Mouse (Mus musculus): ENCODE results near the gene Cd59a. TPM values are rescaled to one million over a fixed set of nuclear protein-coding genes. Genes with fewer than 3 reads are reported as not detected.
"Not testable (repeated sequence)": the region's sequence is repeated elsewhere in the genome, so short reads cannot be mapped to it uniquely, and the experiment has no call there.

Cd59a gene
- polyA plus RNA-seq, 1 experiment from 2014 or later, result 31.7 TPM

DNA sequence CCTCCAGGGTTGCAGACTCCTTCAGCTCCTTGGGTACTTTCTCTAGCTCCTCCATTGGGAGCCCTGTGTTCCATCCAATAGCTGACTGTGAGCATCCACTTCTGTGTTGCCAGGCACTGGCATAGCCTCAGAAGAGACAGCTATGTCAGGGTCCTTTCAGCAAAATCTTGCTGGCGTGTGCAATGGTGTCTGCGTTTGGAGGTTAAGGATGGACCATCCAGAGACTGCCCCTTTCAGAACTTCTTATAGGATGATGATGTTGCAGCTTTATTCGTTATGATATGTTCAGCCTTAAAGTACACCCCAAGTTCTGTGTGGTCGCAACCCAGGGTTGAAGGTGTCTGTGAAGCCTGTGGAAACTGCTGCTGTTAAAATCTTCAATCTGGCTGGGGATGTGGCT lies 1.8 kb downstream of the Cd59a start:
- H3K4me3 ChIP-seq (ENCODE audit: low read depth, low read length); H3K4me1 ChIP-seq (replicated peaks; ENCODE audit: control insufficient read depth, insufficient read depth, low read length); H3K4me2 ChIP-seq (replicated peaks; ENCODE audit: low read depth, low read length); H3K9me3 ChIP-seq (ENCODE audit: control insufficient read depth, low read length); DNase-seq (ENCODE audit: low spot score); ATAC-seq (ENCODE audit: low FRiP score); H3K27ac ChIP-seq (ENCODE audit: low read depth, low read length); H3K9ac ChIP-seq (ENCODE audit: low read depth, low read length); H3K36me3 ChIP-seq (ENCODE audit: control insufficient read depth, insufficient read depth, low read length); H3K27me3 ChIP-seq (ENCODE audit: control insufficient read depth, insufficient read depth, low read length): not testable (repeated sequence)
- WGBS, result 91% methylated on average over 4 of the region's 4 CpGs

DNA sequence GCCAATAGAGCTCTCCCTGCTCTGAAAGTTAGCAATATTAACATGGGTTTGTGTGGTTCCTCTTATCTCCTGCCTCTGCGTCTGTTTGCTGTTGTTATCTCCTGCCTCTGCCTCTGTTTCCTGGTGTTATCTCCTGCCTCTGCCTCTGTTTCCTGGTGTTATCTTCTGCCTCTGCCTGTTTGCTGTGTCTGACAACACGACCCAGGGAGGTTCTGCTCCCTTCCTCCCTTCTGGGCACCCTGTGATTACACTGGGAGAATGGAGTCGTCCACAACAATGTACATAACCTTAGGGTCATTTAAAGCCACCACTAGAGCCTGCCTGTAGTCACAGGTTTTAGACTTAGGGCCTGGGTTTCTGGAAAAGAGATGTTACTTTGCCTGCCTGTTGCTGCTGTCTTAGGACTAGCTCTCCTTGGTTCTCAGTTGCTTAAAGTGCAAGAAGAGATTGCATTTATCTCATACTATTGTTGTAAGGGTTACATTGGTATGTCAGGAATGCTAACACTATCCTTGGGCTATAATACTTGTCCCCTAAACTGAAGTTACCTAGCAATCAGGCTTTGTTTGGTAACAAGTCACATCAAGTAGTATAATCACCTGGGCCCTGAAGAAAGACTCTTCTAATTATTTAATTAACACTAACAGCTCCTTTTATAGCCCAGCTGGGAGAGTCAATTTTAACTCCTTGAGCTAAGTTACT lies 3.1 kb downstream of the Cd59a start:
- no peaks in the 10 kb centered on the region for H3K36me3 ChIP-seq (ENCODE audit: control insufficient read depth, insufficient read depth, low read length)
- H3K27me3 ChIP-seq (ENCODE audit: control insufficient read depth, insufficient read depth, low read length), result no peaks in the 10 kb centered on the region
- H3K9me3 ChIP-seq (ENCODE audit: control insufficient read depth, low read length), result no peaks in the 10 kb centered on the region
- H3K27ac ChIP-seq (ENCODE audit: low read depth, low read length), result no peak overlapping the region
- H3K9ac ChIP-seq (ENCODE audit: low read depth, low read length), result no peak overlapping the region
- no peak overlapping the region for H3K4me3 ChIP-seq (ENCODE audit: low read depth, low read length)
- DNase-seq (ENCODE audit: low spot score), result no peak
- peaks cover 5% of the 10 kb centered on the region; the same call in 1 of the 2 replicates for H3K4me1 ChIP-seq (replicated peaks; ENCODE audit: control insufficient read depth, insufficient read depth, low read length)
- ATAC-seq (ENCODE audit: low FRiP score), result no peak
- WGBS, result 47% methylated on average over 3 of the region's 3 CpGs
- H3K4me2 ChIP-seq (replicated peaks; ENCODE audit: low read depth, low read length), result no peak overlapping the region

DNA sequence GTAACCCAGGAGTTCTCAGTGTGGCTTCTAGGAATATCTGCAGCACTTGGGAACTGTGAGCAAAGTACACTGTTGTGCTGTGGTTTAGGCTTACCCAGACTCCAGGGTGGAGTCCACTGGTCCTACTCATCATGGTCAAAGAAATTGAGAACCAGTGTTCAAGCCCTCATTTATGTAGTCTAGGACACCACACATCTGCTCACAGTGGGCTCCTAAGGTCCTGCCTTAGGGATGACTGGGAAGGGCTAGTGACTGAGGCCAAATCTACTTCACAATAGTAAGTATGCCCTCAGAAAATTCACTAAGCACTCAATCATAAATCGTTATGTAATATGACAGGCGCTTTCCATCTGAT lies 3.6 kb downstream of the Cd59a start:
- Histone ChIP-seq H3K9ac (ENCODE audit: low read depth, low read length) (no peak overlapping the region), H3K36me3 (ENCODE audit: control insufficient read depth, insufficient read depth, low read length) (no peaks in the 10 kb centered on the region), H3K4me3 (ENCODE audit: low read depth, low read length) (no peak overlapping the region), H3K9me3 (ENCODE audit: control insufficient read depth, low read length) (no peaks in the 10 kb centered on the region), H3K27me3 (ENCODE audit: control insufficient read depth, insufficient read depth, low read length) (no peaks in the 10 kb centered on the region), H3K27ac (ENCODE audit: low read depth, low read length) (no peak overlapping the region), H3K4me2 (replicated peaks; ENCODE audit: low read depth, low read length) (no peak overlapping the region), H3K4me1 (replicated peaks; ENCODE audit: control insufficient read depth, insufficient read depth, low read length) (peaks cover 5% of the 10 kb centered on the region; the same call in 1 of the 2 replicates)
- ATAC-seq (ENCODE audit: low FRiP score), result no peak
- DNase-seq (ENCODE audit: low spot score), result no peak
- 96% methylated on average over 2 of the region's 2 CpGs for WGBS

DNA sequence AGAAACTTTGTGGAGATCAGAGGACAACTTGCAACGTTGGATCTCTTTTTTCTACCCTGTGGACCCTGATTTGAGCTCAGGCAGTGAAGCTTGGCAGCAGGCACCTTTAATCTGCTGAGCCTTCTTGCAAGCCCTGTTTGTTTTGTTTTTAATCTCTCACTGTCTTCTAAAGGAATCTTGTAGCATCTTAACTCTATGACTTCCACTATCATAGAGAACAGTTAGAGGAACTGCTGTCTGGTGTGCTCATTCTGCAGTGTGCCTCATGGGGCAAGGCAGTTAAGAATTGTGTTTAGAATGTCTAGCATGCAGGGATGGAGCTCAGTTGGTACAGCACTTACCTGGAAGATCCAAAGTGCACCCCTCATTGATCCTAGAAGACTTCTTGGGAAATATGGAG lies 4.3 kb downstream of the Cd59a start:
- Histone ChIP-seq H3K36me3 (ENCODE audit: control insufficient read depth, insufficient read depth, low read length) (no peaks in the 10 kb centered on the region), H3K4me3 (ENCODE audit: low read depth, low read length) (no peak overlapping the region), H3K27ac (ENCODE audit: low read depth, low read length) (no peak overlapping the region), H3K9ac (ENCODE audit: low read depth, low read length) (no peak overlapping the region), H3K4me1 (replicated peaks; ENCODE audit: control insufficient read depth, insufficient read depth, low read length) (peaks cover 5% of the 10 kb centered on the region; the same call in 1 of the 2 replicates), H3K4me2 (replicated peaks; ENCODE audit: low read depth, low read length) (no peak overlapping the region), H3K27me3 (ENCODE audit: control insufficient read depth, insufficient read depth, low read length) (no peaks in the 10 kb centered on the region), H3K9me3 (ENCODE audit: control insufficient read depth, low read length) (no peaks in the 10 kb centered on the region)
- WGBS, result 55% methylated on average over 1 of the region's 1 CpGs
- no peak for DNase-seq (ENCODE audit: low spot score)
- ATAC-seq (ENCODE audit: low FRiP score), result no peak

DNA sequence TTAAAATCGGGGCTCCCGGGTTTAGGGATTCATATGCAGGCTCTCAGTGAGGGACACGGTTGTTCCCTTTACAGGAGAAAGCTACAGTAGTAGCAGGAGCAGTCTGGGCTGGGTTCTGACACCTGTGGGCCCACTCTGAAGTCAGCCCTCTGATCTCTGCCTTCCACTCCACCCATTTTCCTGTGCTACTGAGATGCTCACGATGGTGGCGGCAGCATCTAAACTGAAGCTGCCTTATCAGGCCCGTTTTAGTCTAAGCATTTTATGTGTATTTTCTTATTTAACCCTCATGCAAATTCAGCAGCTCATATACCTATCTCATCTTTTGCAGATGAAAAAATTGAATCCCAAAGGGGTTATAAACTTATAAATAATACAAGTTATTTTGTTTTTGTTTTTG lies 9.2 kb downstream of the Cd59a start:
- Histone ChIP-seq H3K27me3 (ENCODE audit: control insufficient read depth, insufficient read depth, low read length) (no peaks in the 10 kb centered on the region), H3K36me3 (ENCODE audit: control insufficient read depth, insufficient read depth, low read length) (no peaks in the 10 kb centered on the region), H3K9ac (ENCODE audit: low read depth, low read length) (no peak overlapping the region), H3K4me3 (ENCODE audit: low read depth, low read length) (no peak overlapping the region), H3K4me1 (replicated peaks; ENCODE audit: control insufficient read depth, insufficient read depth, low read length) (no peaks in the 10 kb centered on the region), H3K27ac (ENCODE audit: low read depth, low read length) (no peak overlapping the region), H3K4me2 (replicated peaks; ENCODE audit: low read depth, low read length) (no peak overlapping the region), H3K9me3 (ENCODE audit: control insufficient read depth, low read length) (no peaks in the 10 kb centered on the region)
- WGBS, result 88% methylated on average over 6 of the region's 6 CpGs
- no peak for DNase-seq (ENCODE audit: low spot score)
- no peak for ATAC-seq (ENCODE audit: low FRiP score)

DNA sequence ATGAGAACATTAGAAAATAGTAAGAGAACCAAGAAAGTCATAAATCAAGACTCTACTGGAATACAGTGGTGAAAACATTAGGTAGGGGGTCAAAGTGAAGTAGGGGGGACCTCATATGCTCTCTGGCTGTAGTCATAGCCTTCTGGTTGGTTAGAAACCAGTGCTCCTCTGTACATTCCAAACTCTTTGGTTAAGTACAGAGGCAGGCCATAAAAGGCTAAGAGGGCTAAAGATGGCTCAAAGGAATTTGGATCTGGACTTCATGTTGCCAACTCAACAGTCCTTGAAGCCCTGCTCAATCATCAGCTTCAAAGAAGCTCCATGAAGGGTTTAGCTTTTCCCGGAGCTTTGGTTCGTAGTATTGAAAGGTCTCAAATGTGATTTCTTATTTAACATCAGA lies 13.4 kb downstream of the Cd59a start:
- WGBS, result 90% methylated on average over 2 of the region's 2 CpGs
- not testable (repeated sequence) for H3K4me3 ChIP-seq (ENCODE audit: low read depth, low read length); H3K27me3 ChIP-seq (ENCODE audit: control insufficient read depth, insufficient read depth, low read length); H3K9ac ChIP-seq (ENCODE audit: low read depth, low read length); DNase-seq (ENCODE audit: low spot score); H3K36me3 ChIP-seq (ENCODE audit: control insufficient read depth, insufficient read depth, low read length); ATAC-seq (ENCODE audit: low FRiP score); H3K4me2 ChIP-seq (replicated peaks; ENCODE audit: low read depth, low read length); H3K9me3 ChIP-seq (ENCODE audit: control insufficient read depth, low read length); H3K27ac ChIP-seq (ENCODE audit: low read depth, low read length); H3K4me1 ChIP-seq (replicated peaks; ENCODE audit: control insufficient read depth, insufficient read depth, low read length)

DNA sequence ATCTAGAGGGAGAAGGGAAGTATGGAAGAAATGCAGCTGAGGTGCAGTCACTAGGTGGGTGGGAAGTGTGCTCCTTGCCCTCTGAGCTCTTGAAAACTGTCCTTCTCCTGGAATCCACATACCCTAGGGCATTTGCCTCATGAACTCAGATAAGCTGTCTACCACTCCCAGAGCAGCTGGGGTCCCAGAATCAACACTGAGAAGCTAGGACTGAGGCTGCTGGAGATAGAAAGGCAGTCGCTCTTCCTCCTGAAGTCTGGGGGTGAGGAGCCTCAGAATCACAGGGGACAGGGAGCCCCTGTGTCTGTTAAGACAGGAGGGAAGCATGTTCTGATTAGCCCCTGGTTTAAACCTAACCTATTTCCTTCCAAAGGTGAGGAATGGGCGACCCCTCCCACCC lies 13.9 kb downstream of the Cd59a start:
- Histone ChIP-seq H3K4me3 (ENCODE audit: low read depth, low read length) (no peak overlapping the region), H3K9ac (ENCODE audit: low read depth, low read length) (no peak overlapping the region), H3K4me2 (replicated peaks; ENCODE audit: low read depth, low read length) (no peak overlapping the region), H3K27me3 (ENCODE audit: control insufficient read depth, insufficient read depth, low read length) (no peaks in the 10 kb centered on the region), H3K27ac (ENCODE audit: low read depth, low read length) (no peak overlapping the region), H3K36me3 (ENCODE audit: control insufficient read depth, insufficient read depth, low read length) (no peaks in the 10 kb centered on the region), H3K4me1 (replicated peaks; ENCODE audit: control insufficient read depth, insufficient read depth, low read length) (no peaks in the 10 kb centered on the region), H3K9me3 (ENCODE audit: control insufficient read depth, low read length) (no peaks in the 10 kb centered on the region)
- DNase-seq (ENCODE audit: low spot score) (no peak), ATAC-seq (ENCODE audit: low FRiP score) (no peak)
- 65% methylated on average over 2 of the region's 2 CpGs for WGBS

DNA sequence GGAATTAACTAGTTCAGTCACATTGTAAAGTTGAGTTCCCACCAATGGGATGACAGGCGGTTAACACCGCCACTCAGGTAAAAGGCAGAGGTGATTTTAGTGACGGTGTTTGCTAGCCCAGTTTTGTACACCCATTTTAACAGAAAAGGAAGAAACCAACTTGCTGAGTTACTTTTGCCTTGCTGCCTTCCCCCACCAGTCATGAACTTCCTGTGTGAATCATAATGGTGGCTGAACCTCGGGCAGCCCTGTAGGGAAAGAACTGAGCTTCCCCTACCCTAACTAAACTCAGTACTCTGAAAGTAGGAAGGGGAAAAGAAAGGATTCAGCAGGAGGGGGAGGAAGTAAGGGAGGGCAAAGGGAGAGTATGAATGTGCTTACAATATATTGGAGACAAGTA lies 14.4 kb downstream of the Cd59a start:
- 91% methylated on average over 4 of the region's 4 CpGs for WGBS
- Histone ChIP-seq H3K9ac (ENCODE audit: low read depth, low read length) (no peak overlapping the region), H3K9me3 (ENCODE audit: control insufficient read depth, low read length) (no peaks in the 10 kb centered on the region), H3K4me2 (replicated peaks; ENCODE audit: low read depth, low read length) (no peak overlapping the region), H3K36me3 (ENCODE audit: control insufficient read depth, insufficient read depth, low read length) (no peaks in the 10 kb centered on the region), H3K4me1 (replicated peaks; ENCODE audit: control insufficient read depth, insufficient read depth, low read length) (no peaks in the 10 kb centered on the region), H3K27me3 (ENCODE audit: control insufficient read depth, insufficient read depth, low read length) (no peaks in the 10 kb centered on the region), H3K27ac (ENCODE audit: low read depth, low read length) (no peak overlapping the region), H3K4me3 (ENCODE audit: low read depth, low read length) (no peak overlapping the region)
- no peak for ATAC-seq (ENCODE audit: low FRiP score)
- no peak for DNase-seq (ENCODE audit: low spot score)

DNA sequence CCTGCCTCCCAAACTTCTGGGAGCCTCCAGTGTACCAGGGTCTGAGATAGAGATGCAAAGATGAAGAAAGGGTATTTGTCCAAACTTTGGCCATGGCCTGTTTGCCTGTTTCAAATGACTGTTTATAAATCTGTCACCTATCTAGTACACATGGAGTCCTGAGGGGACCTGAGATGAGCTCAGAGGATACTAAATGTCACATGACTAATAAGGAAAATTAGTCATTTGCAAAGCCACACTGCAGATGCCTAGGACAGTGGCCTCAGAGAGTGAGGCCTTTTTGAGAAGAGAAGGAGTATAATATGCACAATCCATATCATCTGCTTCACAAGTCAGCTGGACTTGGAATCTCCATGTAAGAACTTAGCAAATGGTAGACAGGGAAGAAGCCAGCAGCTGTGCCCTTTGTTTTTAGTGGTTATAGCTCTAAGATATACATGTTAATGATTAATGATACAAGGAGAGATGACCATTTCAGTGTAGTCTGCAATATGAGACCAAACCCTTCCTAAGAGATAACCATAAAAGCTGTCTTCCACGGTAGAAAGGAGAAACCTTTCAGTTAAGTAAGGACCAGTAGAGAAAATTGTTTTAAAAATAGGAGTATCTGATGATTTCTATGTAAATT lies 15.7 kb downstream of the Cd59a start:
- DNase-seq (ENCODE audit: low spot score); H3K27ac ChIP-seq (ENCODE audit: low read depth, low read length); ATAC-seq (ENCODE audit: low FRiP score): not testable (repeated sequence)

More for the DNA sequence above, 15.7 kb downstream of the Cd59a start:
- not testable (repeated sequence) for H3K9me3 ChIP-seq (ENCODE audit: control insufficient read depth, low read length); H3K4me3 ChIP-seq (ENCODE audit: low read depth, low read length); H3K27me3 ChIP-seq (ENCODE audit: control insufficient read depth, insufficient read depth, low read length); H3K4me2 ChIP-seq (replicated peaks; ENCODE audit: low read depth, low read length); H3K36me3 ChIP-seq (ENCODE audit: control insufficient read depth, insufficient read depth, low read length); H3K4me1 ChIP-seq (replicated peaks; ENCODE audit: control insufficient read depth, insufficient read depth, low read length); H3K9ac ChIP-seq (ENCODE audit: low read depth, low read length)
- WGBS, result no CpG with 5 or more reads among the region's 1 CpGs

Data from hindbrain, embryonic 11.5 days (tissue).